Mouse (Mus musculus): ENCODE results near the gene Rbck1.

GRCm38 (mm10) chr2:152336856-152337255, 4.4 kb upstream of the Rbck1 start:
- TF ChIP-seq CTCF (IDR thresholded peaks at IDR 0.05; ENCODE audit: low read depth) (no peak), EP300 (IDR thresholded peaks at IDR 0.05; ENCODE audit: low read depth) (no peak)
